Mouse (Mus musculus) embryo, embryonic 11 days (tissue): Measurements from ENCODE around the gene Plcd1.

ENCODE experiments used
- DNase-seq: peaks from one replicate; pipeline ENCODE4 v3.0.0-alpha.2; 2015

Gene Plcd1

DNA sequence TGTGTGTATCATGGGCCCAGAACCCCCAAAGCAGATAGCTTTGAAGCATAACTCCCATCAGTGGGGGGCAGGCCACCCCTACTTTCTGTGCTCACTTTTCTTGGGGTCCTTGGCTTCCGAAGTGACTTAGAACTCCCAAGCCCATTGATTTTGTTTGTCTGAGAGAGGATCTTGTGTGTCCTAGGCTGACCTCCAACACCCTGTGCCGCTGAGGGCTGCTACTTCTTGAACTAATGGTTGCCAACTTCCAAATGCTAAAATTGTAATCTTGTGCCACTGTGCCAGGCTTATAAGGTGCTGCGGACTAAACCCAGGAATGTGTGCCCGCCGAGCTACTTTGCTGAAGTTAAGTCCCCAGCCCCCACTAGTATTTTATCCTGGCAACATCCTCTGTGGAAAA, 2.8 kb downstream of the Plcd1 start:
- DNase-seq: no peak

DNA sequence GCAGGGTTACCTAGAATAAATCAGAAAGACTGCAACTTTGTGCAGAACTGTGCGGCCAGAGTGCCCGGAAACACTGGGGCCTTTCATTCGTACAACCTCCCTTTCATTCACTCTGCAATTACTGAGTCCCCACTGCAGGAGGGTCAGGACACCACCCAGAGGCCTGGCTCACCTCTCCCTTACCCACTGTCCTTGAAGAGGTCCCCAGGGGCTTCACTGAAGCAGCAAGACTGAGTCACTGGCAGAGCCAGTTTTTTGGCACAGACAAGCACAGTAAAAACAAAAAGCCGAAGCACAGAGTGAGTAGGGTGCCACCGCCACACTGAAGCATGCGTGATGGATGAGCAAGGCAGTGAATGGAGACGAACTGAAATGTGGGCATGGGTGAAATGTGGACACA, 3.9 kb downstream of the Plcd1 start:
- DNase-seq: no peak

DNA sequence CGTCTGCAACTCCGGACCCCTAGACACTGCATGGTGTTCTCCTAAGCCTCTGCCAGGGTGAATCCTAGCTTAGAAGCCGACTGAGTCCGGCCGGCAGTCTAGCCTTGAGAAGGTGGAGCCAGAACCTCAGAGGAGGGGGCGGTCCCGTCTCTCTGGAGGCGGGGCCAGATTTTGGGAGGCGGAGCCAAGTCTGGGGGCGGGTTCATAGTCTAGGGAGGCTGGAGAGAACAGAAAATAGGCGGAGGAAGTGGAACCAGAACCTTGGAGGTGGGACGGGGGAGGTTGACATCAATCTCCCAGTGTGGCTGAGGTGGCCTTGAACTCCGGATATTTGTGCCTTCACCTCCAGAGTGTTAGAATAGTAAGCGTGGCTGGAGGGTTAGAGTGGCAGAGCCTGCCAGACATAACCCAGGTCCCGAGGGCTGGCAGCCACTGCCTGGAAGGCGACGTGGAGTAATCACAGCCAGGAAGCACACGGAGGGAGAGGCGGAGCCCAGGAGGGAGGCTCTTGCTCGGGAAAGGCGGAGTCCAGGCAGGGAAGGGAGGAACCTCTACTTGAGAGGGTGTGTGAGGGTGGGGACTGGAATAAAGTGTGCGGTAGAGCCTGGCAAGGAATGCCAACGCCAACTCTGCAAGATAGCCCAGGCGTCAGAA, 5.0 kb downstream of the Plcd1 start:
- DNase-seq: peak; percentile 89

DNA sequence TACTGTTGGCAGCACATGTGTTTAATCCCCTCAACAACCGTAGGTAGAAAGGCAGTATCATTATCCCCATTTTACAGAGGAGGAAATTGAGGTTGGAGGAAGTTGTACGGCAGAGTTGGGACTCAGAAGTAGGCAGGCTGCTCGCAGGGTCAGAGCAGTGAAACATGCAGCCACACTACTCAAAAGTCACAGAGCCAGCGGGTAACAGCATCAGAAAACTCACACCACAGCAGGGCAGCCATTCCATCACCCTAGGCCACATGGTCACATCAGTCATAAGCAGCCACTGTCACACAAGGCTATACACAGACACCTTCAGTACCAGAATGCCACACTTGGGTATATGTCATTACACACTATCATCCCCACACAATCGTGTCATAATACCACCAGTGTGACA, 6.0 kb downstream of the Plcd1 start:
- DNase-seq: no peak

DNA sequence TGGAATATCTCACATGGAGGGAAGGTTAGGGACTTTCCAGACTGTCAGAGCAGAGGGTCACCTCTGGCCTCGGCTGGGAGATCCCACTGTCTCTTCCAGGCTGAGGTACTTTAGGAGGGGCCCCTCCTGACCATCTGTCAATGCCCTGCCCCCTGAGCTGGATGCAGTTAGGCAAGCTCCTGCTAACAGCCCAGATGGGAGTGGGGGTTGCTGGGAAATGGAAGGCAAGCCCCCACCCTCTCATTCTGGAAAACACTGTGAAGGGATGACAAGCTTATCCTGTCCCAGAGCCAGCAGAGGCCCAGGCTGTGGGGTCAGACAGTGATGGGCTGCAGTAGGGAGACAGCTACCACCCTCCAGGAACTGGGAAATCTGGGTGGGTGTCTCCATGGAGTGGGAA, 6.9 kb downstream of the Plcd1 start:
- no peak for DNase-seq

DNA sequence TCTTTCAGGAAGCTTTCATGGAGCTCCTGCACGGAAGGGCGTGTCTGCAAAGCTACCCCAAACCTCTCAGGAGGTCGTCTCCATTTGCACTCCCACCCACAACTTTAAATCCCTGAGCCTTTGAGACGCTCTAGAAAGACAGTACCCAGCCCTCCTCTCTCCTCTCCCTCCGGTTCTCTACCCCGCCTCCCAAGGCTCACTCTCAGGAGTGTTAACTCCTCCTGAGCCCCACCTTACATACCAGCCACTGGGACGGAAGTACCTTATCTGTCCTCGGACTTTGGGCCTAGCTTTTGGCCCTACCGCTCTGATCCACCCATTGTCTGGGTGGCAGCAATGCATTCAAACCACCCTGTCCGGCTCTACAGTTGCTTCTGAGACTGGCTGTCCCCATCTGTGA, 9.3 kb downstream of the Plcd1 start:
- no peak for DNase-seq

DNA sequence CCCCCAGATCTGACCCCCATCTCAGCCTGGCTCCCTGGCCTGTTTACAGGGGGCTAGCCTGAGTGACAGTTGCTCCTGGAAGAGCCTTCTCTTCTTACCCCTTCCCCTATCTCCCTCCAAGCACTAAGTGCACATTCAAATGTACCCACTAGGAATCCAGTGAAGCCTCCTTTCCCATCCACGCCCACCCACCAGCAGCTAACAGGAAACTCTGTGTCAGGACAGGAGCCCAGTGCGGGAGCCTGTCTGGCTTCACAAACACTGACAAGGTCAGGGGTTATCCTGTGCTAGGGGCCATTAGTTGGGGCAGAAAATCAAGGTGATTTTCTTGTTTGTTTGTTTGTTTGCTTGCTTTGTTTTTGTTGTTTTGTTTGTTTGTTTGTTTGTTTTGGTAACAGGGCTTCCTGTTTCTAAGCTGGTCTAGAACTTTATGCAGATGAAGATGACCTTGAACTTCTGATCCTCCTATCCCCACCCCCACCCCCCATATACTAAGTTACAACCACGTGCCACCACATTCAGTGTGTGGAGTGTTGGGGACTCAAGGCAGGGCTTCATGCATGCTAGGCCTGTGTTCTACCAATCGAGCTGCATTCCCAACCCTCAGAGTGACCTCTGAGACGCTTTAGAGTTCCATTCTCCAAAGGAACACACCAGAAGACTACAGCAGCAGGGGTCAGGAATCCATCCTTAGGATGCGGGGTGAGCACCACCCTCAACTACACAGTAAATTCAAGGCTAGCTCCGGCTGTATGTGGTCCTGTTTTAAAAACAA, 10.5 kb downstream of the Plcd1 start:
- DNase-seq: no peak

DNA sequence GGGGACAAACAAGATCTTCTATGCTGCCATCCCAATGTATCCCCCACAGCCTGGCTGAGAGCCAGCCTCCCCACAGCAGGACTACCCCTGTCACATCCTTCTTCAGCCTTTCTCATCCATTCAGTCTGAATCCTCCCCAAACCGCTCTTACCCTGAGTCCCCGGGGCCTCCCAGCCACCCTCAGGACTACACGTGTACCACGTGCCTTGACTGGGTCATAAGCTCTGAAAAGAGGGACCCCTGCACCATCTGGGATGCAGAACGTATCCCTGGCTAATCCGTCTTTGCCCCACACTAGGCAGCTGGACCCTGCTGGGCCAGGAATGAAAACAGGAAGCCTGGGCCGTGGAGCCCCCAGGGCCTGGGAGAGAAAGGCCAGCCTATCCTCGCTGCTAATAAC, 11.3 kb downstream of the Plcd1 start:
- peak; percentile 61 for DNase-seq

DNA sequence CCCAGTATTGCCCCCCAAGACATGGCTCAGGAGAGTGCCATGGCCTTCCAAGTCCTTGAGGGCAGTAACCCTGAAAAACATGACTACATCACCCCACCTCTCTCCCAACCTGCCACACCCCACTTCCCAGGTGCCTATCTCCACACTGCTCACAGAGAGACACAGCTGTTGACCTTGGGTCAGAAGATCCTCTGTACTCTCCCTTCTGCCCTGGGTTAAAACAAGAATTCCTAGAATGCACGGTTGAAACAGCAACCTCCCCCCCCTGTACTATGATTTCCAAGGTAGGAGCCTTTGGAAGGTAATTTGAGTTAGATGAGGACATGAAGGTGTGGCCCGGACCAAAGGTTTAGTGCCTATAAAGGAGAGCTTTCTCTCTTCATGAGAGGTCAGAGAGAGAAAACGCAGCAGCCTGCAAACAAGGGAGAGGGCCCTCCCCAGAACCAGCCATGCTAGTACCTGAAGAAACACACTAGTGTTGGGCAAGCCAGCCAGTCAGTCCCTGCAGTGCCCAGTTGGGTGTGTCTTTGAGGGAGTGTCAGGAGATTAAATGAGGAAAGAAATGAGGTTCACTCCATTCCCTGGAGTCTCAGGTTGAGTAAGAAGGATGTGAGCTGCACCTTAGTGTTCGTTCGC, 13.1 kb downstream of the Plcd1 start:
- no peak for DNase-seq

DNA sequence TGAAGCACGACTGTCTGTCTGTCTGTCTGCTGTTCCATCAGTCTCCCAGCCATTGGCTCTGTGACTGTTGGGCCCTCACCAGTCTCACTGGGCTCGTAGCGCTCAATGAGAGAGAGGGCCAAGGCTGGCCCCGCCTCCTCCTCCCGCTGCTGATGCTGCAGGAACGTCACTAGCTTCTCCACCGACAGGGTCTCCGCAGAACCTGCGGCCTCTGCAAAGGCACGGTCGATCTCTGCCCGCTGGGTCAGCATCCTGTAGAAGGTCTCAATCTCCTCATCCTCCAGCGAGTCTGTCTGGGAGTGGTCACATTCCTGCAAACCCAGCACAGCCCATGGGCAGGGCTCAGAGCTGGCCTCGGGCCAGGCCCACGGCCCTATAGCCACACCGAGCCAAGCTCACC, 17.6 kb downstream of the Plcd1 start:
- no peak for DNase-seq

DNA sequence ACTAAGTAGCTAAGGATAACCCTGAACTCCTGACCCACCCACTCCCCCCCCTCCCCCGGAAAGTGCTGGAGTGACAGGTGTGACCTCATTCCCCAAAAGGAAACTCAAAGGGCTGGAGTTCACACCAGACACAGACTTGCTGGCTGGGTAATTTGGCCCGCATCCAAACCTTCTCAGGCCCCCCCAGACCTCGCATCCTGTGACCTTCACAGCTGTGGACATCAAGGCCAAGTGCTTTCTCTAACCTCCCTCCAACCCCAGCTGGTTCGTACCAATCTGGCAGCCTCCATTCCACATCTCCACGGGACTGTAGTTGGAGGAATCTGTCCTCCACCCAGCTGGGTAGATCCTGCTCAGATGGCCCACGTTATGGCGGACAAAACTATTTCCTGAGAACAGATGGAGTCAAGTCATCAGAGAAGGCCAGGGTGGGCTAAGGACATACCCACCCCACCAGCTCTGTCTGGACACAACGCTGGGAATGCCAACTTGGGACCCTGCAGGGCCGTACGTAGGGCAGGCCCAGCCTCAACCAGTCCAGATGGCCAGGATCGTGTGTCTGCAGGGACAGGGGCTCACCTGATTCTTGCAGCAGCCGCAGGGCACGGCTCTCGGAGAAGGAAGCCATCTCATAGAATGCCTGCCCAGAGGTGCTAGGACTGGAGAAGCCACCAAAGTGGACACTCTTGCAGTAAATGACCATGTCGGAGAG, 20.0 kb downstream of the Plcd1 start:
- DNase-seq: no peak

DNA sequence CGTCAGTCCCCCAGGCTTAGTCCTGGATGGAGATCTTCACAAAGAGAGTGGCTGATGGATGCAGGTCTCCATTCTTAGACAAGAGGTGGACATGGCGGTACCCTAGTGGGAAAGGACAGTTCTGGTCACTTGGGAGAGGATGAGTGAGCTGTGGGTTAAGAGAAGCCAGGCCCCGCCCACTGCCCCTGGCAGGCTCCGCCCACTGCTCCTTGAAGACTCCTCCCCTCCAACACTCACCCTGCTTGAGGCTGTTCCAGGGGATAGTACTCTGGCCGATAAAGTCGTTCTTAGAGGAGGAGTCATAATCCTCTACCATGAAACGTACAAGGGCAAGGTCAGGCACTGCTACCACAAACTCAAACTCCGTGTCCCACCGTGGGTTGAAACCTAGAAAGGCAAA, 21.5 kb downstream of the Plcd1 start:
- DNase-seq: no peak

DNA sequence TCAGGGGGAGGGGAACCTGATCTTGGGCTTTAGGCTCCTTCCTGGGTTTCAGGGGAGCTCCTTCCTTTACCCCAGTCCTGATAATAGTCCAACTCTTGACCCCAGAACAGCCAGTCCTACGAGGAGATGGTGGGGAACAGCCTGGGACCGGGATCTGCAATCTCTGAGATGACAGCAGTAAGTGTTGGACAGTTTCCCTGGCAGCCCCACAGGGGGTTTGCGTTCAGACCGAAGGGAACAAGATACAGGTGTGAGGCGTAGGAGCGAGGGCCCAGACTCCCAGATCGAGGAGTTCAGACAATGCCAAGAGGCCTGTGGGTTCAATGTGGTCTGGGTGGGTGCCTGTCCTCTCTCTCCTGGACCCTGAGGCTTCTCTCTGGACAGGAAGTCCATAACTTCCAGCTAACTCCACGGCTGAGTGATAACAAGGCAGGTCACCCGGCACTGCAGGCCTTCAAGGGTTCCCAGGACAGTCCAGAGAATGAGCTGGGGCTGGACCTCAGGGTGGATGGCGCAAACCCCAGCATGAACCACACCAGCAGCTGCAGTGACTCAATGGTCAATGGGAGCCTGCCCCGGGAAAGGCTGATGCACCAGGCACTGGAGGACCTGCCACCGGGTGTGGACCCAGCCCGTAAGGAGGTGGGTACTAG, 23.0 kb downstream of the Plcd1 start:
- DNase-seq: no peak

DNA sequence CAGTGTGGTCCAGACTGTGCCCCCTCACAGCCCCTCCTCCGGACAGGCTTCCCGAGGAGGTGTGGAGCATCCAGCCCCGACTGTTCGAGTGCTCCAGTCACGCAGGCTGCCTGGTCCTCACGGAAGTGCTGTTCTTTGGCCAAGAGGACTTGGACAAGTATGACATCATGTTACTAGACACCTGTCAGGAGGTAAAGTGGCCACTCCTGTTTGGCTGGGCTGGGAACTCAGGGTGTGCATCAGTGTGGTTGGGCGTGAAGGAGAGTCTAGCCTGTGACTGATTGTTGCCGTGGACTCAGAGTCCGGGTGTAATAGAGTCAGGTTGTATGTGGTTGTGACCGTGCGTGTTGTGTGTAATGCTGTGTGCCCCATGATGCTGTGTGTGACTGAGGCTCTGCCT, 25.0 kb downstream of the Plcd1 start:
- DNase-seq: no peak

DNA sequence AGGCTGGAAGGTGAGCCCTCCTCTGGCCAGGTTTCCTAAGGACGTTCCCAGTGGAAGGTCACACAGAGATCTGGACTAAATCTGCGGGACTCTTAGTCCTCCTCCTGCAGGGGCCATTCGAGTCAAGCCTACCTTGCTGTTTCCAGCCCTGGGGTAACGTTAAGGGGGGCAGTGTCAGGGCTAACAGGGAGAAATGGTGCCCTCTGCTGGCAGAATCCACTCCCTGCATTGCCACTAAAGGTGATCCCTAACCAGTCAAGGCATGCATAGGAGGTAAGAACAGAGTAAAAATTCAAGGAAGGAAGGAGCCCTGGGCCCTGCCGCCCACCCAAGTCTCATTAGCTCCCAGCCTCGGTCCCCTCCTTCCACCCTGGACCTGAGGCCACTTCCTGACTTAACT, 25.7 kb downstream of the Plcd1 start:
- DNase-seq: peak; percentile 84

DNA sequence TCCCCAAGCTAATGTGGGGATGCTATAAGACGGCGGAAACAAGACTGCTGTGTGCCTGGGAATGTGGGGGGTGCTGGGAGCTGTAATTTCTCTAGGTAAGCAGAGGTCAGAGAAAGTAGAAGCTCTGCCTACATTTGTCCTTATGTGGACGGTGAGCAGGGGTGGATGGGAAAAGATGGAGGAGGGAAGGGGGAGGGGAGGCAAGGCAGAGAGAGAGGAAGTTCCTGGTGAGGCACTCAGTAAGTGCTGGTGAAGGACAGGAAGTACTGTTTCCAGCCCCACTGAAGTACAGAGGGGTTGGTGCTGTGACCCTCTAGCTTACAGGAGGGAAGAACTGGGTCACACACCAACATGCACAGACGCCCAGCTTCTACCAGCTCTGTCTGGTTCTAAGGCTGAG, 29.0 kb downstream of the Plcd1 start:
- DNase-seq: no peak

DNA sequence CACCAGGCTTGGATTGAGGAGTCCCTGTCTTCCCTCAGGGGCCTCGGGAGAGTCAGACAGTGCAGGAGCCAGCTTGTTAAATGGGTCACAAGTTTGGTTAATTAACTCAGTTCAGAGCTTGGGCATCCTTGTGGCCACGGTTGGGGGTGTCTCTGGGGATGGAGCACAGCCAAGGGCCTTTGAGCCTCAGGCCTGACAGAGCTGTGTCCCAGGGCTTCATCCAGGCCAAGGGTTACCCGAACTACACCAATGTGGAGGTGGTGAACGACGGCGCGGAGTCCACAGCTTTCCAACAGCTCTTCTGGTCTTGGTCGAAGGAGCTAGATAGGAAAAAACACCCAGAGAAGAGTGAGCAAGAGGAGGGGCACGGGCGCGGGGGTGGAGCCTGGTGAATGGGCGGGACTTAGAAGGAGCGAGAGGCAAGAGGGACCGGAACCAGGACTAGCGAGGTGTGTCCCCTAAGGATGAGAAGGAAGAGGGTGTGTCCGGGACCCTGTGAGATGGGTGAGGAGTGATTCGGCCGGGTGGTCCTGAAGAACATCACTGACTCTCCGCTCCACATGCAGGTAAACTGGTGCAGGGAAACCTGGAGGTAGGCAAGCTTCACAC, 30.2 kb downstream of the Plcd1 start:
- DNase-seq: no peak

DNA sequence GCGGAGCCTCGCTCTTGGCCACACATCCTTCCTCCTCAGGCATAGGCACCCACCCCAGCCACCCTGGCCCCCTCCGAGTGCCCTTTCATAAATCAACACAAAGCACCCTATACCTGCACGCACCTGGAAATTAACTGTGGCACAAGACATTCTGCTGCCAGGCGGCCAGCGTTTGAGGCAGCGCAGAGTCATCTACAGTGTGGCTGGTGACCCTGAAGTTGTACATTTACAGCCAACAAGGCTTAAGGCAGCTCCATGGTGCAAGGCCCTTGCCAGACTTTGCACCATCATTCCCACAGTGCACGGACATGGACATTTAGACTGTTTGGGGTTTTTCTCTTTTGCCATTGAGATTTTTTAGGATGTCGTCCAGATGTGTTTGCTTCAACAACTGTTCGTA, 32.6 kb downstream of the Plcd1 start:
- no peak for DNase-seq

DNA sequence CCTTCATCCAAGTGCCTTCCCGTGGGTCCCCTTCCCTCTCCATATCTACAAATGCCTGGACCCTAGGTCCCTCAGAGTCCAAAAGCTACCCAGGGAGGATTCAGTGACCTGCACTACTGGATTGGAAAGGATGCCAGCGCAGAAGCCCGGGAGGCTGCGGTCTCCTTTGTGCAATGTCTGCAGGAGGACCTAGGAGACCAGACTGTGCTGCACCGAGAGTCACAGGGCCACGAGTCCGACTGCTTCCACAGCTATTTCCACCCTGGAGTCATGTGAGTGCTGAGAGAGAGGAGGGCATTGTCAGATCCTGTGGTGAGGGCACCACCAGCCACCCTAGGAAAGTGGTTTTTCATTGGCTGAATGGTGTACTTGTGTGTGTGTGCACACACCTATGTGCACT, 35.1 kb downstream of the Plcd1 start:
- no peak for DNase-seq

DNA sequence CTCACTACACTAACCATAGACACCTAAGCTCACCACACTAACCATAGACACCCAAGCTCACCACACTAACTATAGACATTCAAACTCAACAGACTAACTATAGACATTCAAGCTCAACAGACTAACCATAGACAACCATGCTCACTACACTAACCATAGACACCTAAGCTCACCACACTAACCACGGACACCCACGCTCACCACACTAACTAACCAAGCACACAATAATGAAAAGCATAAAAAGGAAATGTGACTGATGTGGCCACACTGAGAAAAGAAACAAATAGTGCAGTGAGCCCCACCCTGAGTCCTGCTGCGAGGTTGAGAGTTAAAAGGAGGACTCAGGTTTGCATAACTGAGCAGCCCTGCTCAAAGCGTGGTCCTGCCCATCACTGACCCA, 38.0 kb downstream of the Plcd1 start:
- DNase-seq: no peak

DNA sequence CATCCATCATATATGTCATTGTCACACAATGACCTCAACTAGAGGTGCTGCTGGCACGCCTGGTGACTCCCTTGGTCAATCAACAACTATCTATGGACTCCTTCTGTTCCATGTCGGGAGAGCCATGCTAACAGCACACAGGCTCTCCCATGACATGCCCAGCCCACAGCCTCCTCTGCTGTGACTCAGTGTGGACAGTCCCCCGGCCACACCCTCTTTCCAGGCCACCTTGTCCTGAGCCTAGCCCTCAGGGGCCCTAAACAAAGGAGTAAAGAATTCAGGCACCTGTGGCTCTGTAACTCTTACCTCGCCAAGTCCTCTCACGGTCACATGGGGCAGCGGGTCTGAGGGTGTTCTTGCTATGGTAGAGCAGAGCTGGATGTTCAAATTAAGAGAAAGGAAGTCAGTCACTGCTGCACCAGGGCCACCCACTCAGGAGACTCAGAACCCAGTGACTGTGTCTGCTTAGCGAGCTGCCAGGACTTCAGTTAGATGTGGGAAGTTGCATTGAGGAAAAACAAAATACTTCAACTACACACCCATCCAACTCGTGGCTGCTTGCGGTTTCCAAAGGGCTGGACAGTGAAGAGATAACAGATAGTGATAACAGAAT, 39.2 kb downstream of the Plcd1 start:
- DNase-seq: no peak
